Mouse (Mus musculus) liver, embryonic 14.5 days (tissue): ENCODE data around the gene Emid1.

ENCODE experiments used
- CTCF ChIP-seq: IDR thresholded peaks from 2 replicates; pipeline ENCODE4 v1.5.1; 2016; ENCODE audit warnings: antibody characterized with exemption, low read depth, control low read depth
- EP300 ChIP-seq: IDR thresholded peaks from 2 replicates; pipeline ENCODE4 v1.6.1; 2016; ENCODE audit warnings: antibody characterized with exemption, low read depth

DNA sequence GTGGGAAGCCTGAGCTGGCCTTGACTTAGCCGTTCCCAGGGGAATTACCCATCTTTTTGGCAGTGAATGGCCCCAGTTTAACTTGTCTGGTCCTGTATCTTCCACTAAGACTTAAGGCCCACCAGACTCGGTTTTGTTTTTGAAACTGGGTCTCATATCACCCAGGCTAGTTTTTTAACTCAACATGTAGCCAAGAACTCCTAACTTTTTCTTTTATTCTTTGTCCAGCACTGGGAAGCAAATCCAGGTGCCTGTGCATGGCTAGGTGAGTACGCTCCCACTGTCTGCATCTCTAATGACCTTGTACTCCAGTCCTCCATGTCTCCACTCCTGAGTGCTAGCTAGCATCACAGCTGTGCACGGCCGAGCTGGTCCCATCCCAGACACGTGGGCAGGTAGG, 50.4 kb downstream of the Emid1 start:
- TF ChIP-seq EP300 (no peak), CTCF (no peak)
